In the genomic region with DNA sequence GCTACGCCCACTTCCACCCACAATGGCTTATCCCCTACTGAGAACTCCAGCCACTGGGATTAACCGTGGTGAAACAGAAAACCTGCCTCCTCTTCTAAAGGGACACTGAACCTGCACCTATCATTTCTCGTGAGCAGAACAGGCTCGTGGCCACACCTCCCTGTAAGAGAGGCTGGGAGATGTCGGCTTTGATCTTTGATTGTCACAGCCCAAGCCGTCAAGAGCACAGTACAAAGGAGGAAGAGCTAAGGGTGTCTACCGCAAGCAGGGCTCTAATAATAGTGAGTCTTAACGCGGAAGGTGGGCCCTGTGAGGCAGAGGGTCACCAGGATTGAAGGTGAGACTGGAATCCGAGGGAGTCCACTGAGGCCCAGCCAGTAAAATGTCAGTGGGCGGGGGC, we compare ENCODE assay signal across 17 mouse cellular contexts.
DNase-seq lines count a peak whose midpoint lies in the region; ATAC-seq and TF ChIP-seq lines count a peak whose summit lies in the region.
"Had no signal": no experiment of that assay in that cellular context is flagged by ENCODE, and none has a peak within 500 bp of the region (broad histone marks: within the 10 kb centered on the region; RNA-seq: fewer than 3 reads in every experiment).

No protein-coding gene starts in this region.

- H3K4me1 ChIP-seq in forebrain, embryonic 11.5 days (replicated peaks; ENCODE audit: control insufficient read depth, insufficient read depth, low read length), result peaks cover 8% of the 10 kb centered on the region; the same call in 1 of the 2 replicates
- peaks cover 4% of the 10 kb centered on the region; the same call in 1 of the 2 replicates for H3K4me1 ChIP-seq in forebrain, postnatal 0 days (ENCODE audit: insufficient read depth)
- H3K4me1 ChIP-seq in limb, embryonic 13.5 days, result peaks cover 9% of the 10 kb centered on the region
- peaks cover 12% of the 10 kb centered on the region for H3K4me1 ChIP-seq in limb, embryonic 10.5 days
- H3K4me1 ChIP-seq in hindbrain, embryonic 13.5 days (replicated peaks), result peaks cover 22% of the 10 kb centered on the region
- H3K4me1 ChIP-seq in kidney, embryonic 14.5 days (ENCODE audit: control insufficient read depth, insufficient read depth, low read length), result no peaks in the 10 kb centered on the region
- H3K4me1 ChIP-seq: megakaryocyte, embryonic 14.5 days; stomach, embryonic 15.5 days had no signal

- no peak overlapping the region for H3K4me3 ChIP-seq in forebrain, embryonic 11.5 days (ENCODE audit: low read depth, low read length)
- H3K4me3 ChIP-seq in forebrain, postnatal 0 days (ENCODE audit: low read depth, low read length), result no peak overlapping the region
- no peak overlapping the region for H3K4me3 ChIP-seq in limb, embryonic 13.5 days
- H3K4me3 ChIP-seq in limb, embryonic 10.5 days, result no peak overlapping the region
- no peak overlapping the region for H3K4me3 ChIP-seq in hindbrain, embryonic 13.5 days
- no peak overlapping the region for H3K4me3 ChIP-seq in kidney, embryonic 14.5 days (ENCODE audit: low read length)
- H3K4me3 ChIP-seq: embryonic facial prominence, embryonic 13.5 days; megakaryocyte, embryonic 14.5 days; myocyte; stomach, embryonic 15.5 days had no signal

- ATAC-seq in forebrain, embryonic 11.5 days (replicated peaks; ENCODE audit: low FRiP score), result 0 out of 2 replicates have a peak, but pooled peaks have one; percentile 23
- ATAC-seq in forebrain, postnatal 0 days, result no peak
- 0 out of 2 replicates have a peak, but pooled peaks have one; percentile 25 for ATAC-seq in limb, embryonic 13.5 days (ENCODE audit: low FRiP score, low read depth)
- ATAC-seq in hindbrain, embryonic 13.5 days (ENCODE audit: low FRiP score), result no peak
- no peak for ATAC-seq in kidney, embryonic 14.5 days (ENCODE audit: low FRiP score, low TSS enrichment)
- ATAC-seq: intestine, embryonic 16.5 days had no signal

- no peak for DNase-seq in forebrain, embryonic 11.5 days (ENCODE audit: low spot score)
- no peak for DNase-seq in forebrain, postnatal 0 days
- no peak for DNase-seq in limb, embryonic 10.5 days (ENCODE audit: low spot score)
- DNase-seq in naive thymus-derived CD4-positive, alpha-beta T cell, adult 2 months (ENCODE audit: low read depth), result peak; percentile 22
- DNase-seq: adrenal gland, adult 2 months; cerebellum, adult 9-10 months; gastrocnemius, postnatal 25 days; lung, adult 2 months had no signal

- no peaks in the 10 kb centered on the region for H3K9me3 ChIP-seq in forebrain, embryonic 11.5 days (ENCODE audit: control insufficient read depth, low read length)
- no peaks in the 10 kb centered on the region for H3K9me3 ChIP-seq in forebrain, postnatal 0 days (ENCODE audit: low read length)
- no peaks in the 10 kb centered on the region for H3K9me3 ChIP-seq in limb, embryonic 13.5 days
- H3K9me3 ChIP-seq in limb, embryonic 10.5 days (replicated peaks), result no peaks in the 10 kb centered on the region
- H3K9me3 ChIP-seq in hindbrain, embryonic 13.5 days, result no peaks in the 10 kb centered on the region
- no peaks in the 10 kb centered on the region for H3K9me3 ChIP-seq in kidney, embryonic 14.5 days (ENCODE audit: control insufficient read depth, low read length)
- H3K9me3 ChIP-seq: embryonic facial prominence, embryonic 13.5 days; stomach, embryonic 15.5 days had no signal

- TF ChIP-seq CTCF in forebrain, postnatal 0 days (IDR thresholded peaks at IDR 0.05; ENCODE audit: low read depth), result no peak

- no peak overlapping the region for H3K27ac ChIP-seq in forebrain, embryonic 11.5 days (ENCODE audit: low read depth, low read length)
- H3K27ac ChIP-seq in forebrain, postnatal 0 days (ENCODE audit: low read depth, low read length), result no peak overlapping the region
- H3K27ac ChIP-seq in limb, embryonic 13.5 days, result no peak overlapping the region
- no peak overlapping the region for H3K27ac ChIP-seq in limb, embryonic 10.5 days
- no peak overlapping the region for H3K27ac ChIP-seq in hindbrain, embryonic 13.5 days
- no peak overlapping the region for H3K27ac ChIP-seq in kidney, embryonic 14.5 days (ENCODE audit: low read depth, low read length)
- H3K27ac ChIP-seq: embryonic facial prominence, embryonic 13.5 days; stomach, embryonic 15.5 days had no signal

- no peak overlapping the region for H3K9ac ChIP-seq in forebrain, embryonic 11.5 days (ENCODE audit: low read length)
- H3K9ac ChIP-seq in forebrain, postnatal 0 days, result no peak overlapping the region
- H3K9ac ChIP-seq in limb, embryonic 13.5 days, result no peak overlapping the region
- H3K9ac ChIP-seq in hindbrain, embryonic 13.5 days, result 0 out of 2 replicates have a peak overlapping the region, but pooled peaks have one; percentile 49
- H3K9ac ChIP-seq in kidney, embryonic 14.5 days (ENCODE audit: low read depth, low read length), result no peak overlapping the region
- H3K9ac ChIP-seq: embryonic facial prominence, embryonic 13.5 days; stomach, embryonic 15.5 days had no signal

- H3K27me3 ChIP-seq in forebrain, embryonic 11.5 days (ENCODE audit: control insufficient read depth, insufficient read depth, low read length), result no peaks in the 10 kb centered on the region; the same call in 1 of the 2 replicates
- H3K27me3 ChIP-seq in forebrain, postnatal 0 days (ENCODE audit: insufficient read depth, low read length), result no peaks in the 10 kb centered on the region
- no peaks in the 10 kb centered on the region for H3K27me3 ChIP-seq in limb, embryonic 13.5 days
- no peaks in the 10 kb centered on the region for H3K27me3 ChIP-seq in limb, embryonic 10.5 days (ENCODE audit: low read depth, poor library complexity, severe bottlenecking)
- peaks cover 20% of the 10 kb centered on the region for H3K27me3 ChIP-seq in hindbrain, embryonic 13.5 days
- H3K27me3 ChIP-seq in kidney, embryonic 14.5 days (ENCODE audit: control insufficient read depth, insufficient read depth, low read length), result no peaks in the 10 kb centered on the region
- H3K27me3 ChIP-seq: embryonic facial prominence, embryonic 13.5 days; megakaryocyte, embryonic 14.5 days; stomach, embryonic 15.5 days had no signal

- H3K4me2 ChIP-seq in forebrain, embryonic 11.5 days (ENCODE audit: low read depth, low read length, severe bottlenecking), result peak overlapping the region; percentile 8; the same call in 1 of the 2 replicates
- no peak overlapping the region for H3K4me2 ChIP-seq in forebrain, postnatal 0 days (ENCODE audit: low read depth)
- H3K4me2 ChIP-seq in limb, embryonic 13.5 days (replicated peaks), result no peak overlapping the region
- H3K4me2 ChIP-seq in hindbrain, embryonic 13.5 days, result 0 out of 2 replicates have a peak overlapping the region, but pooled peaks have one; percentile 17
- H3K4me2 ChIP-seq in kidney, embryonic 14.5 days (replicated peaks; ENCODE audit: low read depth, low read length), result no peak overlapping the region
- H3K4me2 ChIP-seq: embryonic facial prominence, embryonic 13.5 days; liver, embryonic 11.5 days; stomach, embryonic 15.5 days had no signal

- 14% methylated on average over 11 of the region's 11 CpGs for WGBS in forebrain, embryonic 11.5 days
- 21% methylated on average over 11 of the region's 11 CpGs for WGBS in forebrain, postnatal 0 days
- WGBS in limb, embryonic 13.5 days, result 20% methylated on average over 10 of the region's 11 CpGs
- 16% methylated on average over 11 of the region's 11 CpGs for WGBS in limb, embryonic 10.5 days
- WGBS in hindbrain, embryonic 13.5 days, result 19% methylated on average over 11 of the region's 11 CpGs
- 8% methylated on average over 11 of the region's 11 CpGs for WGBS in kidney, embryonic 14.5 days

- no peaks in the 10 kb centered on the region for H3K36me3 ChIP-seq in forebrain, embryonic 11.5 days (ENCODE audit: control insufficient read depth, insufficient read depth, low read length)
- H3K36me3 ChIP-seq in forebrain, postnatal 0 days (ENCODE audit: insufficient read depth), result no peaks in the 10 kb centered on the region
- no peaks in the 10 kb centered on the region for H3K36me3 ChIP-seq in limb, embryonic 13.5 days
- peaks cover 11% of the 10 kb centered on the region for H3K36me3 ChIP-seq in limb, embryonic 10.5 days
- no peaks in the 10 kb centered on the region for H3K36me3 ChIP-seq in hindbrain, embryonic 13.5 days
- H3K36me3 ChIP-seq in kidney, embryonic 14.5 days (ENCODE audit: control insufficient read depth, insufficient read depth, low read length), result no peaks in the 10 kb centered on the region
- H3K36me3 ChIP-seq: embryonic facial prominence, embryonic 13.5 days; stomach, embryonic 15.5 days had no signal

Comparison
In these comparisons a context has a peak if more than half of its experiments do, and no peak if none do; other contexts are left out.
1. ATAC-seq: peak in forebrain, embryonic 11.5 days (single experiment) and limb, embryonic 13.5 days (single experiment); none in forebrain, postnatal 0 days (single experiment), hindbrain, embryonic 13.5 days (single experiment) and kidney, embryonic 14.5 days (single experiment).
2. H3K4me2 ChIP-seq: peak in forebrain, embryonic 11.5 days (single experiment) and hindbrain, embryonic 13.5 days (single experiment); none in forebrain, postnatal 0 days (single experiment), limb, embryonic 13.5 days (single experiment) and kidney, embryonic 14.5 days (single experiment).